Mouse (Mus musculus) heart, postnatal 14 days (tissue): ENCODE data around the gene Thnsl1. TPM values are rescaled to one million over a fixed set of nuclear protein-coding genes. Genes with fewer than 3 reads are reported as not detected.

Experiments
- DNase-seq, 2 experiments: peaks; one replicate each; pipeline ENCODE4 v3.0.0; 2021 to 2022
- intact Hi-C: fragments of 180-260 bp; cut with DNase I; formaldehyde crosslinking; loops from one replicate; pipeline ENCODE4 v1.15.1; 2025
- long read RNA-seq, 2 experiments: library from polyadenylated mRNA; stranded (forward); transcript quantifications; one replicate each; pipeline ENCODE4 v2.0.0; 2021
- total RNA-seq, 2 experiments: library from RNA; stranded (reverse); gene quantifications; 2 replicates each; pipeline ENCODE4 v1.2.3; 2021

The Thnsl1 gene
- total RNA-seq, result 1 to 10 TPM; 5.0 to 5.5 TPM
- long read RNA-seq, experiment 1, transcript Thnsl1-201 (3 exons, 3,899 nt), result major isoform, 7 of 10 reads
- long read RNA-seq, experiment 1, partial matches to known transcripts, result 0 of 10 reads
- long read RNA-seq, experiment 1, other reads (novel, unspliced or antisense), result 1 of 10 reads
- long read RNA-seq, experiment 2, transcript Thnsl1-201 (3 exons, 3,899 nt), result major isoform, 8 of 11 reads
- long read RNA-seq, experiment 2, partial matches to known transcripts, result 0 of 11 reads
- long read RNA-seq, experiment 2, other reads (novel, unspliced or antisense), result 2 of 11 reads

GRCm38 (mm10) chr2:21204912-21205830 lies at the start of gene Thnsl1, which contains the start of gene Enkur:
Gene Thnsl1 (plus strand): TSS chr2:21205724.
Gene Enkur (minus strand): TSS chr2:21205365.
- intact Hi-C loops, result loop anchor here (5.0 kb wide), 1 partner anchor 57 kb away; no protein-coding TSS in a partner anchor
- DNase-seq, result peak; percentile 99

GRCm38 (mm10) chr2:21164296-21164695 lies 41.2 kb upstream of the Thnsl1 start:
- DNase-seq, result peak; percentile 50 to 55
- intact Hi-C loops, result no loop called here

GRCm38 (mm10) chr2:21167916-21168315 lies 37.6 kb upstream of the Thnsl1 start:
- intact Hi-C loops, result no loop called here

GRCm38 (mm10) chr2:21172797-21173196 lies 32.7 kb upstream of the Thnsl1 start:
- intact Hi-C loops, result no loop called here
- no peak for DNase-seq

More at GRCm38 (mm10) chr2:21167916-21168315, 37.6 kb upstream of the Thnsl1 start:
- peak; percentile 35 to 55 for DNase-seq

GRCm38 (mm10) chr2:21179136-21179535 lies 26.4 kb upstream of the Thnsl1 start:
- intact Hi-C loops, result no loop called here
- DNase-seq, result no peak

GRCm38 (mm10) chr2:21182811-21183210 lies 22.7 kb upstream of the Thnsl1 start:
- intact Hi-C loops, result no loop called here

GRCm38 (mm10) chr2:21187576-21187975 lies 17.9 kb upstream of the Thnsl1 start:
- intact Hi-C loops, result loop anchor here (1.0 to 5.0 kb wide), 4 partner anchors 45 to 289 kb away; no protein-coding TSS in a partner anchor
- DNase-seq, result peak; percentile 65 to 82

More at GRCm38 (mm10) chr2:21182811-21183210, 22.7 kb upstream of the Thnsl1 start:
- peak; percentile 27 to 42 for DNase-seq

- intact Hi-C loops, result loop anchor here (5.0 kb wide), 2 partner anchors 46 to 226 kb away; no protein-coding TSS in a partner anchor
Observed at GRCm38 (mm10) chr2:21188610-21189009, 16.9 kb upstream of the Thnsl1 start.

GRCm38 (mm10) chr2:21191232-21191631 lies 14.3 kb upstream of the Thnsl1 start:
- intact Hi-C loops, result no loop called here
- DNase-seq, result no peak

More at GRCm38 (mm10) chr2:21188610-21189009, 16.9 kb upstream of the Thnsl1 start:
- no peak for DNase-seq

- DNase-seq, result no peak
- intact Hi-C loops, result no loop called here
Observed at GRCm38 (mm10) chr2:21195233-21195632, 10.3 kb upstream of the Thnsl1 start.

GRCm38 (mm10) chr2:21199051-21199450 lies 6.5 kb upstream of the Thnsl1 start:
- intact Hi-C loops, result no loop called here
- DNase-seq, result no peak

- intact Hi-C loops, result no loop called here
- DNase-seq, result peak; percentile 20 to 47
Observed at GRCm38 (mm10) chr2:21202754-21203153, 2.8 kb upstream of the Thnsl1 start.

GRCm38 (mm10) chr2:21205831-21206159 lies 271 bp downstream of the Thnsl1 start:
- no peak for DNase-seq
- intact Hi-C loops, result loop anchor here (5.0 kb wide), 1 partner anchor 57 kb away; no protein-coding TSS in a partner anchor

- intact Hi-C loops, result loop anchor here (5.0 kb wide), 1 partner anchor 56 kb away; no protein-coding TSS in a partner anchor
- no peak for DNase-seq
Observed at GRCm38 (mm10) chr2:21206278-21206677, 754 bp downstream of the Thnsl1 start.

- intact Hi-C loops, result no loop called here
- no peak for DNase-seq
Observed at GRCm38 (mm10) chr2:21211361-21211760, 5.8 kb downstream of the Thnsl1 start.

GRCm38 (mm10) chr2:21214322-21214721 lies 8.8 kb downstream of the Thnsl1 start:
- intact Hi-C loops, result no loop called here
- no peak for DNase-seq

GRCm38 (mm10) chr2:21215284-21215683 lies 9.8 kb downstream of the Thnsl1 start:
- intact Hi-C loops, result no loop called here
- DNase-seq, result no peak

GRCm38 (mm10) chr2:21222453-21223384 lies 17.2 kb downstream of the Thnsl1 start:
- intact Hi-C loops, result no loop called here
- no peak for DNase-seq

- no peak for DNase-seq
- intact Hi-C loops, result no loop called here
Observed at GRCm38 (mm10) chr2:21230276-21230675, 24.8 kb downstream of the Thnsl1 start.

GRCm38 (mm10) chr2:21231147-21231546 lies 25.6 kb downstream of the Thnsl1 start:
- intact Hi-C loops, result no loop called here
- no peak for DNase-seq
